Mouse (Mus musculus) A20 (cell line): ENCODE measurements around the gene Sh3pxd2a.

Experiments
- DNase-seq: peaks from one replicate; pipeline ENCODE4 v3.0.0-alpha.2; 2011; ENCODE audit warnings: low read depth, low spot score

The Sh3pxd2a gene

GRCm38 (mm10) chr19:47210432-47210831 is 253.8 kb downstream of the Sh3pxd2a start:
- DNase-seq = no peak
